Mouse (Mus musculus) neural tube, embryonic 10.5 days (tissue): ENCODE data around the gene Mtg2.
A peak's percentile ranks its signal among the peaks of the same experiment; 100 is the strongest.

ENCODE experiments used
- DNase-seq: peaks from one replicate; pipeline ENCODE4 v3.0.0-alpha.2; 2017; ENCODE audit warnings: low spot score; ENCODE audit errors: extremely low spot score

The Mtg2 gene

DNA sequence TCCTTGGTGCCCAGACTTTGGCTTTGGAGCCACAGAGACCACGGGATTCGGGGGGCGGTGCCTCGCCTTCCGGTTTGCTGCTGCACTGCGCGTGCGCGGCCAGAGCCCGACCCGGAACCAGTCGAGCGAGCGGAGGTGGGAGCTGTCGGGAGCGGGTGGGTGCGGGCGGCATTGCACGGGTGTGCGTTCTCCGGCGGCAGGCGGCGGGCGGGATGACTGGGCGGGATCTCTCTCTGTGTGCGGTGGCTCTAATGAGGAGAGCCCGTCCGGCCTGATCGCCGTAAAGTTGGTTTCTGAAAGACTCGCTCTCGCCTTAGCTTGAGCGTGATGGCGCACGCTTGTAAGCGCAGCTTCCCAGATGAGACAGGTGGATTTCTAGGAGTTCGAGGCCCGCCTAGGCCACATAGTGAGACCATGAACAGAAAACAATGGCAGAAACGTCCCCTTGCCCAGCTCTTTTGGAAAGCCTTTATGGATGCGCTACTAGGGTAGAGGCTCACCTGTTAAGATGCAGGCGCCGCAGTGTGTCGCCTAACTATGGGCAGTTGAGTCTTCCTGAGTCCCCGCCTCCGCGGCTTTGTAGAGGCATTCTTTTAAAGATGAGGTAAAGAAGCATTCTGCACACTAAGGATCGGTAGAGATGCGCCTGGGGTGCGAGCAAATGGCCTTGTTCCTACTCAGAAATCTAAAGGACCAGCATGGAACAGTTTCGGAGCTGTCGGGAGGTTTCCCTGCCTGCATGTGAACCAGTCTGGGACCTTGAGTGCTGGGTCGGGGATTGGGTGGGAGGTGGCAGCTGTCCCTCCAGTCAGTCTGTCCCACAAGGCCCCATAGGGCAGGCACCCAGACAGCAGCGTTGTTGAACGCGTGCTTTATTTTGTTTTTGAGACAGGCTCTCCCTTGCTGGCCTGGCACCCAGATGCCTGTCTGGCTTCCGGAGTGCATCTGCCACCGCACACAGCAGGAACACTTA is at the start of gene Mtg2:
Mtg2 (plus strand) TSS at position 108 of the 973 bp plus-strand sequence.
- DNase-seq = peak; percentile 96

DNA sequence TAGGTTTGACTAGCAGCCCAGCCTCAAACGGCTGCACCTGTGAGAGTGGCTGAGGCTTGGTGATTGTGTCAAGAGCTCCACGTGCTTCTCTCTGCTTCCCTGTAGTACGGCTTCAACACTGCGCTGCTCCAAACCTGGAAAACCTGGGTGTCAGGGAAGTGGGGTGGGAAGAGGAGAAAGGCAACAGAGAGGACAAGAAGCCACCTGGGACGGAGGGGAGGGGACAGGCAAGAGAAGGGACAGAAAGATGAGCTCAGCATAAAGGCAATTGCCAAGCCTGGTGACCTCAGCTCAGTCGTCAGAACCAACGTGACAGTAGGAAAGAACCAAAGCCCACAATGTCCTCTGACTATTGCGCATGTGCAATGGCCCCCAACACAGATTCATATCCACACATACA is 49.5 kb upstream of the Mtg2 start:
- no peak for DNase-seq

DNA sequence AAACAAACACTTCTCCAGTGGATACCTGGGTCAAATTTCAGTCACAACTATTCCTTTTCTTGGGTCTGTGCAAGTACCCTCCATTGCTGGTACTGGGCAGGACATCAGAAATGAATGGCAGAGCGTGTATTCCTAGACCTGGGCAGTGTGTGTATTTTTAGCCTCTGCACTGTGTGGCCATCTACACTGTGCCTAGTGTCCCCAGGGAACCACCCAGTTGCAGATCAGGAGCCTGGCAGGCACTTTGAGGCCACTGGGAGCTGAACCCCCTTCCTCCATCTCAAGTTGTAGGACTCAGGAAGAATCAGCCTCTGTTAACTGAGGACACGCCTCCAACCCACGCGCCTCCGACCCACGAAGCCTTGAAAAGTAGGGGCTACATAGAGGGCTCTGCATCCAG is 47.6 kb upstream of the Mtg2 start:
- DNase-seq = no peak

DNA sequence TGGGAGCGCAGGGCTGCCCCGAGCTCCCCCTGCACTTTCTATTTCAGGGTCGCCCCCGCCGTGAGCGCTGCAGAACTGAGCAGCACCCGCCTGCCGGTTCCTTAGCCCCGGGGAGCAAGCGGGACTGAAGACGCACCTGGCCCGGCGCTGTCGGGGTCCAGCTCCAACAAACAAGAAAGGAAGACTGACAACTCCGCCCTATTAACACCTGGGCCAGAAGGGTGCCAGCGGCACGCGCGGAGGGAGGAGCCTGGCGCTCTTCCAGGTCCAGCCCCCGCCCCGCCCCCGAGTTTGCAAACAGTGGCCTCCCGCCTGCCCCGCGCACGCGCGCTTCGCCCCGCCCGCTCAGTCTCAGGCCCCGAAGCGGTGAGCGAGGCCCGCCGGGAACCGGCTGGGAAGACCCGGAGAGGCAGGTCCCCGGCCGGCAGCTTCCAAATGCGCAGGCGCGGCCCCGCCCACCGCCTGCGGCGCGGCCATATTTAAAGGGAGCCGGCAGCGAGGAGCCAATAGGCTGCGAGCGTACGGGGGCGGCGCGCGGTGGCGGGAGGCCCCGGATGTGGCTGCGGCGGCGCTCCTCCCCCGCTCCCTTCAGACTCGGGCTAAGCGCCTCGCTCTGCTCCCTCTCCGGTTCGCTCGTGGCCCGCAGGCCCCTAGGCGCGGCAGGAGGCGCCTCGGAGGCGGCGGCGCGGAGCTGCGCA is 45.8 kb upstream of the Mtg2 start, which contains the start of gene Lsm14b:
Lsm14b (plus strand) TSS at position 587 of the 698 bp plus-strand sequence.
- DNase-seq = peak; percentile 99

DNA sequence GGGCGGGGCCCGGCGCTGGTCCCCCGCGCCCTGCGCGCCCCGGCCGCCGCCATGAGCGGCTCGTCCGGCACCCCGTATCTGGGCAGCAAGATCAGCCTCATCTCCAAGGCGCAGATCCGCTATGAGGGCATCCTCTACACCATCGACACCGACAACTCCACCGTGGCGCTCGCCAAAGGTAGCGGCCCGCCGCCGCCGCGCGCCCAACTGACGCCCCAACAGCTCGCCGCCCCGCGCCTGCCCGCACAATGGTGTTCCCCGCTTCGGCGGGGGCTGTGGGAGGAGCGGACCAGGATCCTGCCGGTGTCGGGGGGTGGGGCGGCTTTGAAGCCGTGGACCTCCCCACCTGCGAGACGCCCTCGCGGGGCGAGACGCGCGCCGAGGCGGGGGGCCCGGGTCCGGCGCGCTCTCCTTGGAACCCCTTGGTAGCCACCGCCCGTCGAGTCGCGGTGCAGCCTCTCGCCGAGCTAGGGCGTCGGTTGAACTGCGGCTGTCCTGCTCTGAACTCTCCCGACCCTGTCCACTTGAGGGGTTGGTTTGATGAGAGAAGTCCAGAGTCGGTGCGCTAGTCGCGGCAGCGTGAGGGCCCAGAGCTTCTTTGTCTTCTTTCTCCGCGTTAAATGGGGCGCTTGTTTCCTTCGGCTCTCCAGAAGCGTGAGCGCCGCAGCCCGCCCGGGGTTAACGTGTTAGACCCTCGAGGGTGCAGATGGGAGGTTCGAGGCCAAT is 45.1 kb upstream of the Mtg2 start:
- no peak for DNase-seq

DNA sequence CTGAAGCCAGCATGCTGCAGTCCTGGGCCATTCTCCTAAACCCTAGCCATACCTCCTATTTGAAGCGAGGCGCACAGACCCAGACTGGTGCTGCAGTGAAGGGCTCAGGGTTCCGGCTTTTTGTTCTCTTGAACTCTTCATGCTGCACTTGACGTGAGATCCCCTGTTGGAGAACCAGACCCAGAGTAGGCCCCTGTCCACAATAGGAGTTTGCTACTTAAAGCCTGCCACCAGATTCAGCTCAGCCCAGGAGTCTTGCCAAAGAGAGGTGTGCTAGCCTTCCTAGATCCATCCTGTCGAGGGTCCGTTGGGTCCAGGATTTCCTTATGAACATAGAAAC is 44.6 kb upstream of the Mtg2 start:
- DNase-seq = peak; percentile 67

DNA sequence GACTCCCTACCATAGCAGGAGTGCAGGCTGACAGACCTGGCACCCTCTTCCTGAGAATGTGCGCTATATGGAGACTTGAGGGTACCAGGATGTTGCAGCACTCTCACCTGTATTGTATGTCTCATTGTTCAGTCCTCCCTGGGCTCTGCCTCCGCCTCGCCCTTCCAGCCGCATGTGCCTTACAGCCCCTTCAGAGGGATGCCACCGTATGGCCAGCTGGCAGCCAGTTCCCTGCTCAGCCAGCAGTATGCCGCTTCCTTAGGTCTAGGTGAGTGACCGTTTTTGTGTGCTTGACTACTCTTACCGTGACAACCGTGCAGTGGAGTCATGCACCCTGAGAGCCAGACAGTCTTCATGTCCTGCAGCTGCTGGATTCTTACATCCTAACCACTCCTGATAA is 42.6 kb upstream of the Mtg2 start:
- no peak for DNase-seq

DNA sequence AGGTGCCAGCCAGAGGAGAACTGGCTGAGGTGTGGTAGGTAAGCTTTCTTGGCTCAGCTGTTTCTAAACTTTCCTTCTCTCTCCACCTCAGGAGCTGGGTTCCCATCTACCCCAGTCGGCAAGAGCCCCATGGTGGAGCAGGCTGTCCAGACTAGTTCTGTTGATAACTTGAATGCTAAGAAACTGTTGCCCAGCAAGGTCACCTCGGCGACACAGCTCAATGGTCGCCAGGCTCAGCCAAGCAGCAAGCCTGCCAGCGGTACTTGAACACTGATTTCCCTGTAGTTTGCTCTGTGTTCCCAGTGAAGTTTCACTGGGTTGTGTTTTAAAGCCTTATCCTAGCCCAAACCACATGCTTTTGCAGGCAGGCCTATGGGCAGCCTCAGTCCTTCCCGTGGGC is 39.1 kb upstream of the Mtg2 start:
- no peak for DNase-seq

DNA sequence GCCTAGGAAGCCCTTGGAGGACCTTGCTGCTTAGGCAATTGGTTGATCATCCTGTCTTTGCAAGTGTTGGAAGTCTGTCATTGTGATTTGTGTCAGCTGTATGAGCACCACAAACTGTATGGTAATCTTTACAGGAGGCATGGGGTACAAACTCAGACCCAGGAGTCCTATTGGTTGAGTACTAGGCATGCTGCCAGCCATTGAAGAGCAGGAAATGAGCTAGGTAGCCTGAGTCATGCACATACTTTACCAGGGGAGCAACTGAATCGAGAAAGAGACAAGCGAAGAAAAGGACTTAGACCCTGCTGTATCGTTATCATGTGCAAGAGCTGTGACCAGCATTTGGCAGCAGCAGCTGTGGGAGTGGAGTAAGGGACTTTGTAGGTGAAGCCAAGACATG is 37.5 kb upstream of the Mtg2 start:
- DNase-seq = no peak

DNA sequence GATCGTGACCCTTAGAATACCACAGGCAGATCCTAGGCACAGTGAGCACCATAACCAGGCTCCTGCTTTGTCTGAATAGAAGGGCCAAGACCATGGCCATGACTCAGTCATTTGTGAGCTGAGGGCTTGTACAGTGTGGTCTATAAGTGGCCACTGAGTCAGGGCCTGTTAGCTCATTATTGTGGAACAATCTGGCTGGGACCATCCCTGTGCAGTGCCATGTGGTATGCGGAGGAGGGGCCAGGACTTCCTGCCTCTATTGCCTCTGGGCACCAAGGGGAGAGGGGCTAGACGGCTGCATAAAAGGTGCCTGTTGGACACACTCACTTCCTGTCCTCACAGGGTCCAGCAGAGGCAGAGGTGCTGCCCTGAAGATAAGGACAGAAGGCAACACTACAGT is 36.4 kb upstream of the Mtg2 start:
- no peak for DNase-seq

DNA sequence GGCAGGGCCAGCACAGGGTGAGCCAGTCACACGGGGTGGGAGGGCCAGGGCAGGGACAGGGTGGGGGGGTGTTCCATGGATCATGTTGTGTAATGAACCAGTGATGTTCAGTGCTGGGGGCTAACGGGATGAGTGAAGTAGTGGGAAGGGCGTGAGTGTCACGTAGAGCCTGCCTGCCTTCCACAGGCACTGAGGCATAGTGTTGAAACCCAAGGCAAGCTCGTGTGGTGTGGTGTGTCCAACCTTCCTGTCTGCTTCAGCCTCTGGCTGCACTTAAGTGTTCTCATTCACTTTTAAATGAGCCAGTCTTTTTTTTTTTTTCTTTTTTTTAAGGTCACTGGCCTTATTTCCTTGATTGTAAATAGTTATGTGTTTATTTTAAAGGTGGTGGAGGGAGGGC is 35.6 kb upstream of the Mtg2 start:
- no peak for DNase-seq

DNA sequence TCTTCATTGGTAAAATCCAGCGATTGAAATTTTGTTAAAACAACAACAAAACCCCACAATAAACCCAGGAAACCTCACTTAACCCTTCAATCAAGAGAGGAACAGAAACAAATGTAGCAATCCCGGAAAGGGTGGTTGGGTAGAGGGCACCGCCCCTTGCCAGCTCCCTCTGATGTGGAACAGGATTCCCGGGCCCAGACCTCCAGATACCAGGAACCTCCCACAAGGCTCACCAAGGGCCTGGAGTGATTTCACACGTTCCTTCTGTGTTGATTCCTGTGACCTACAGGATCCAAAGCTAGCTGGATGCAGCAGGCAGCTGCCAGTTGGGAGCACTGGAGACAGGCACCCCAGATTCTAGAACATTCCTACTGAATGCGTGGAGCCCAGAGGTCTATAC is 30.0 kb upstream of the Mtg2 start:
- DNase-seq = no peak

DNA sequence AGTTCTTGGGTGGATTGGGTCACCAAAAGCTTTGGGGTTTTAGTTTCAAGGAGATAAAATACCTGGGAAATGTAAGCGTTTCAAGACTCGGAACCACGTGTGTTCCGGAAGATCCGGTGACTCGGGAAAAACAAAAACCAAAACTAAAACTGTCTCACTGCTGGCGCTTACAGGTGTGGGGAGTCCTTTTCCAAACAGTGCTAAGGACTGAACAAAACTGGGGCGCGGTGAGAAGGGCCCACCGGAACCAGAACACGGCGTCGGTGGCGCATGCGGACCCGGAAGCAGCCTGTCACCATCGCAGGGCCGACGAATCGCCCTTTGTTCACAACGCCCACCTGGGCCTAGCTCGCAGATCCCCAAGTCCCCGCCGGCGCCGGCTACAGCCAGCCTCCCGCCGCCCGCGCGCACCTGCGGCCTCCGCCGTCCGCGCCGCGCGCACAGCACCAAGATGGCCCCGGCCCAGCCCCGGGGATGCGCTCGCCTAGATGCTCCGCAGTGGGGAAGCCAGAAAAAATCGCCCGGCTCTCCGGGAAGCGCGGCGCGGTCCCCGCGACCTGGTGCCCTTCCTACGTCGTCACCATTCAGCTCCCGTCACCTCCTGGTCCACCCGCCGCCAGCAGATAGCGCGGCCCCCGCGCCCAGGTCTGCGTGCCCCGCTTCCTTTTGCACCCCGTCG is 28.7 kb upstream of the Mtg2 start:
- DNase-seq = peak; percentile 30

DNA sequence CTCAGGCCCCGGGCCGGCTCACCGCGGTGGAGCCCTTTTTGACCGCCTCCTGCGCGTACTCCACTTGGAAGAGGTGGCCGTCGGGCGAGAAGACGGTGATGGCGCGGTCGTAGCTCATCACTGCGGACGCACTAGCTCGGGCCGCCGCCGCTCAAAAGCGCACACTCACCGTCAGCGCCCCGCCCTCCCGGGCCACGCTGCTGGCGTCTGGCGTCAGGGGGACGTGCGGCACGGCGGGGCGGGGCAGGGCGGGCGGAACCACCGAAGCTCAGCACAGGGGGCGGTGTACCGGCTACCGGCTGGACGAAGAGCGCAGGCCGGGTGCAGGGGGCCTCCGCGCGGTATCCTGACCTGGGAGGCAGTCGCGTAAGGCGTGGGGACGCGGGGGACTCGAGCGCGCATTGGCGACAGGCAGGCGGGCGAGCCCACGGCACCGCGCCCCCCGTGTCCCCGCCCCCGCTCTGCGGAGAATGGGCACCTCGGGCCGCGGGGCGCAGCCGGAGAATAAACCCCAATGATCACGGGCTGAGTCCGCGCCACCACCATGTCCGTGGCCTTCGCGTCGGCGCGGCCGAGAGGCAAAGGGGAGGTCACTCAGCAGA is 28.0 kb upstream of the Mtg2 start, which contains the start of the genes Psma7 and Ss18l1:
Psma7 (minus strand) TSS at position 178 of the 602 bp plus-strand sequence.
Ss18l1 (plus strand) TSS at position 254 of the 602 bp plus-strand sequence.
- DNase-seq = peak; percentile 92

DNA sequence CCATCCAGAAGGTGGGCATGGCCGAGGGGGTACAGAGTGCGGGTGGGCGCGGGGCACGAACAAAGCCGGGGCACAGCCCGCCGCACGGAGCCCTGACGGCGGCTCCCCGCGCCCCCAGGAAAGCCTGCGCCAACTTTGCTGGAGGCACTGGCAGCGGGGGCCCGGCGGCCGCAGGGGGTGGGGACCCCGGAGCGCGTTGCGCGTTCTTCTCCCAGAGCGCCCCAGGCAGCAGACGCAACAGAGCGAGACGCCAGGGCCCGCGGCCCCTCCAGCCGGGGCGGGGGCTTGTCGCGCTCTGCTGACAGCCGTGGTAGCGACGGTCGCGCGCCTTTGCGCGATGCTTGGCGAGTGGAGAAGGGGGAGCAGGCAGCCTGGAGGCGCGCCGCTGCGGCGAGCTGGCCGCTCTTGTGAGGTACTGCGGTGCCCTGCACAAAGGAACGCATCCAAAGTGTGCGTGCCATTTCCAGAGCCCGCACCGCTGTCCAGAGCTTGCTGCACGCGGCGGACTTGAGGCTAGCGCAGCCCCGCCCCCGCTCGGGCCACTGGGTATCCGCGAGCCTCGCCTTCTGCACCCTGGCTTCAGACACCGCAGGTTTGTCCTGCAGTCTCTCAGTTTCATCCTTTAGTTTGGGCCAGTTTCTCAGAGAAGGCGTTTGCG is 27.4 kb upstream of the Mtg2 start:
- peak; percentile 79 for DNase-seq

DNA sequence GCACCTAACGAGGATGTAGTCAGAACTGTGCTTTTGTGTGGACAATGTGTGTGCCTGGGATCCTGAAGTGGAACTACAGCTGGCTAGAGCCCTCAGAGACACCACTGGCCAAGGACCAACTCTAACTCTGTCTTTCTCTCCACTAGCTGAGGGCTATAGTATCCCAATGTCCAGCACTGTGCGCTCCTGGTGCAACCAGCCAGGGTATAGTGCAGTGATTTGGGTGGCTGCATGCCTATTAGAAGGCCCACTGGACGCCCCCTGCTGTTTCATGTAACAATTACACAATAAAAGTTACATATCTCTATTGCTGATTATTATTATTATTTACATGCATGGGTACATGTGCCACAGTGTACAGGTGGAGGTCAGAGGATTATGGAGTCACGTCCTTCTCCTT is 25.1 kb upstream of the Mtg2 start:
- no peak for DNase-seq

DNA sequence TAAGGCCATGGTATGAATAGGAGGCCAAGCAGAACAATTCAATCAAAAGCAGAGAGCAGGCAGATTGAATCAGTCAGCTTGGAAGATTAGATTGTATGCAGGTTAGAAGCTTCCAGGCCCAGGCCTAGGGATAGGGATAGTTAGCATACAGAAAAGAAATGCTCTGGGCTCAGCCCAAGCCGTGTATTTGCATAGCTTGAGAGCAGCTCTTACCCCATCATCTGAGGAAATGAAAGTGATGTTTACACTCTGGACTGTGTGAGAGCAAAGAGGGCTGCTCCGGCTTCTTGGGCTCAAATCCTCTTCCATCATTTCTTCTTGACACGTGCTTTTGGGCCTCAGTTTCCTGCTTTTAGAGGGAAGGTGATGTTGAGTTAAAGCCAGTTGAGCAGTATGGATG is 22.8 kb upstream of the Mtg2 start:
- no peak for DNase-seq

DNA sequence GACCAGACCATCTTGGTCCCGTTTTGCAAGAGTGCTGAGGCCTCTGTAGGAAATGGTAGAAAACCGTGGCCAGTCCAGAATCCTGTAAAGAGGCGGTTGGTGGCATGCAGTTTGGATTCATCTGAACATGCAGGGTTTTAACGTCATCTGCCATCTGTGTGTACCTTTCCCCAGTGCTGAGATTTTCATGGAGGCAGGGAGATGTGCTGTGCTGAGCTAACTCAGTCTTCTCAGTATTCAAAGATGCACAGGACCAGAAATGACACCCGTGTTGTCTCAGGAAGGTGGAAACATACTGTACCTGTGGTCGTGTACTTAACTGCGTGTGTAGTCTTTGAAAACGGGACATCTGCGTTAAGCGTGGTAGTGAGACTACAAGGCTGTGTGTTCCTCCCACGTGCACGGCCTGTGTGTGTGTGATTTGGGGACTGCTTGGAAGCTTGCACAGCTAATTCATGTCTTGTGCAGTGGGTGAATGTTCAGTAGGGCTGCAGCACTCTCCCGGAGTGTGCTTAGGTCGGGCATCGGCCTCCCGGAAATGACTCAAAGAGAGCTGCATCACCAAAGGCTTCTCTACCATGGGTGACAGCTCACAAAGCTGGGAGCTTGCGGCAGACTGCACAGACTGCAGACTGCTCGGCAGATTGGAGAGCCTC is 22.3 kb upstream of the Mtg2 start:
- DNase-seq = no peak

DNA sequence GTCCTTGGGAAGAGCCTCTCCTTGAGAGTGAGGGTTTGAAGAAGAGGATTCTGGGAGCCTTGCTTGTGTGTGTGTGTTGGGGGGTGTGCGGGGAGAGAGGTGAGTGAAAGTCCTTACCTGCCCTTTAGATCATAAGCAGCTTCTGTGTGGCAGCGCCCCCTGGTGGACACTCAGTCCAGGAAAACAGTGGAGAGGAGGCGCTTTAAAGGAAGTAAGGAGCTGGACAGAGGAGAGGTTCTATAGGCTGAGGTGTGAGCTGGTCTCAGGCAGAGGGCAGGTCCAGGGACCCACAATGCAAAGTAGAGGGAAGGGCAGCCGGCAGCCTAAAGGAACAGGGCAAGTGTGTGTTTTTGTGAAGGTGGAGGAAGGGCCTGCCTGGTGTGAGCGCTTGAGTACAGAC is 19.4 kb upstream of the Mtg2 start:
- DNase-seq = peak; percentile 86
